Mouse (Mus musculus) adrenal gland, adult 18-20 months (tissue): Measurements from ENCODE around the gene Rab22a. TPM values are rescaled to one million over a fixed set of nuclear protein-coding genes. Genes with fewer than 3 reads are reported as not detected.
"Not testable (repeated sequence)": the region's sequence is repeated elsewhere in the genome, so short reads cannot be mapped to it uniquely, and the experiment has no call there.

ENCODE experiments used
- DNase-seq, 2 experiments: peaks; one replicate each; pipeline ENCODE4 v3.0.0; 2021 to 2022; ENCODE audit warnings: low spot score in 2 of 2
- total RNA-seq, 2 experiments: library from RNA; stranded (reverse); gene quantifications; 1 replicate in 1 of 2; 2 replicates in 1 of 2; pipeline ENCODE4 v1.2.3; 2021

The Rab22a gene
- total RNA-seq, 2 experiments from 2014 or later: 28.0 to 38.0 TPM

GRCm38 (mm10) chr2:173714620-173715218, 55.2 kb downstream of the Rab22a start:
- no peak for DNase-seq

GRCm38 (mm10) chr2:173716966-173717365, 57.4 kb downstream of the Rab22a start:
- no peak for DNase-seq

DNA sequence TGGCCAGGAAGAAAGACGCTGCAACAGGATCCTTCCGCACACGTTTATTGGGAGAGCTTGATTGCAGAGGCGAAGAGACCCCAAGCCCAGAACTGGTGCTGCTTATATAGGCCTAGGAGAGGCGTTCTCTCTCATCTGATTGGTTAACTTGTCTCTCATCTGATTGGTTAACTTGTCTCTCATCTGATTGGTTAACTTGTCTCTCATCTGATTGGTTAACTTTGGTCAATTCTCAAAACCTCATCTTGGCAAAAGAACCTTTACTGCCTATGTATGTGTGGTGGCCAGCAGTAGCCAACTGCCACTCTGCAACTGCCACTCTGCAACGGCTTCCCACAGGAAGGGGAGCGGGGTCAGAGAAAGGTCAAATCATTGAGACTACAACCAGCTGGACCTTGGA, 59.6 kb downstream of the Rab22a start, which contains the start of gene 1700010B08Rik:
TSS of gene 1700010B08Rik (plus strand) at position 301 of the 400 bp plus-strand sequence.
- DNase-seq: not testable (repeated sequence)

DNA sequence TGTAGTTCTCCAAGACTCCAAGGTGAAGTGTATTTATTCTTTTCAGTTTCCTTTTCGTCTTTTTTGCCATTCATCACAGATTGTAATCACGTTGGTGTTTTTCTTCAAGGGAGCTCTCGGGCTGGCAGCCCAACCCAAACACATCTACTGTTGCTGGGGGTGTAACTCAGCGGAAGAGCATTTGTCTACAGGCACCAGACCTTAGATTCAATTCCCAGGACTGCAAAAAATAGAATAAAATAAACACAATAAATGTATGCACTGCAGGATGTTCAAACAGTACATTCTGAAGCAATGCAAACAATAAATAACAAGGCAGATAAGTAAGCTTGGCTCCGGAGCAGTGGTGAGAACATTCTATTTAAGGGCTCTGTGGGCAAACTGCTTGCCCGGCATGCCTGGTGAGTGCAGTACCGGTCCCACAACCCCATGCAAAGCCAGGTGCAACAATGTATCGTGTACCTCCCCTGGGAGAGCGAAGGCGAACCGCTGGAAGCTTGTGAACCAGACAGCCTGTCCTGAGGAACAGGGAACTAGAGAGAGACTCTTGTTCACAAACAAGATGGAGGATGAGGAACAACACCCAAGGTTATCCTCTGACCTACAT, 62.8 kb downstream of the Rab22a start:
- no peak for DNase-seq

DNA sequence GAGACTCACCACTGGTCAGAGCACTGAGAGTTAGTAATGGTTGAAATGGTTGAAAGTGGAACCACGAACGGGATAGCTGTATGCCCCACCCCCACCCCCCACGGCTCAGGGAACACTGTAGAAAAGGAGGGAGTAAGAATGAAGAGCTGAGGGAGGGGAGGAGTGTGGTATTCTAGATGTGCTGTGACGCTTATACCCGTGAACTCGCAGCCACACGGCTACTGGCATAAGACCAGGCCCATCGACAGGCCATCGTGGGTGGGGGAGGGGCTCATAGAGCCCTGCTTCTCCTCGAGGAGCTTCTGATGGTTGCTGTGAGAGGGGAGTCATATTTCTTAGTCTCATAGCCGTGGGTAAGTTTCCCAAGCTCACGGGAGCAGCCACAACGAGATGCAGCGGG, 64.8 kb downstream of the Rab22a start:
- no peak for DNase-seq

DNA sequence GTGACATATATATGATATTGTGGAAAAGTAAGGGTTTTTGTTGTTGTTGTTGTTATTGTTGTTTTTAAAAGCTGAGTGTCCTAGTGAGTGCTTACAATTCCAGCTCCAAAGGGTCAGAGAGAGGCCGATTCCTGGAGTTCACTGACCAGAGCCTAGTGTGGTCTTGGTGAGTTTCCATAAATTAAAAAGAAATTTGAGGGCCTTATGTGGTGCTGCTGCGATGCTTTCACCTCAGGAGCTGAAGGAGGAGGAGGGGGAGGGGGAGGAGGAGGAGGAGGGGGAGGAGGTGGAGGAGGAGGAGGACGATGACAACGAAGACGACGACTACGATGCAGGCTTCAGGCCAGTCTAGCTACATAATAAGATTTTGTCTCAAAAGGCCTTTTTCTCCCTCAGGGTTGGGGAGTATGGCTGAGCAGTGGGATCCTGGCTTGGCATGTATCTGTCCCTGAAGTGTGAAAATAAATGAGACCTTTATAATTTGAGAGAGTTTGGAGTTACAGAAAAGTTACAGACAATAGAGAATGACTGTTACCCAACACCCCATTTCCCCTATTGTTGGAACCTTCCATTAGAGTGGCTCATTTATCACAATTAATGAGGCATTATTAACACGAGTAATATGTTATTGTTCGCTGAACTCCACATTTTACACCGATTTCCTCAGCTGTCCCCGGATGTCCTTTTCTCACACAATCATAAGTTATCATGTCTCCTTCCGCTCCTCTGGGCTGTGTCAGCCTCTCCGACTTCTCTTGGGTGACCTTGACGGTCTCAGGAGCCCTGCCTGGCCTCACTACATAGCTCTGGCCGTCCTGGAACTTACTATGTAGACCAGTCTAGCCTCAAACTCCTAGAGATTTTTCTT, 65.6 kb downstream of the Rab22a start:
- no peak for DNase-seq

- DNase-seq: no peak
Observed at GRCm38 (mm10) chr2:173725819-173726218, 66.3 kb downstream of the Rab22a start.

- DNase-seq: no peak
Observed at GRCm38 (mm10) chr2:173730444-173730966, 70.9 kb downstream of the Rab22a start.

- DNase-seq: no peak
Observed at GRCm38 (mm10) chr2:173734426-173734825, 74.9 kb downstream of the Rab22a start.

DNA sequence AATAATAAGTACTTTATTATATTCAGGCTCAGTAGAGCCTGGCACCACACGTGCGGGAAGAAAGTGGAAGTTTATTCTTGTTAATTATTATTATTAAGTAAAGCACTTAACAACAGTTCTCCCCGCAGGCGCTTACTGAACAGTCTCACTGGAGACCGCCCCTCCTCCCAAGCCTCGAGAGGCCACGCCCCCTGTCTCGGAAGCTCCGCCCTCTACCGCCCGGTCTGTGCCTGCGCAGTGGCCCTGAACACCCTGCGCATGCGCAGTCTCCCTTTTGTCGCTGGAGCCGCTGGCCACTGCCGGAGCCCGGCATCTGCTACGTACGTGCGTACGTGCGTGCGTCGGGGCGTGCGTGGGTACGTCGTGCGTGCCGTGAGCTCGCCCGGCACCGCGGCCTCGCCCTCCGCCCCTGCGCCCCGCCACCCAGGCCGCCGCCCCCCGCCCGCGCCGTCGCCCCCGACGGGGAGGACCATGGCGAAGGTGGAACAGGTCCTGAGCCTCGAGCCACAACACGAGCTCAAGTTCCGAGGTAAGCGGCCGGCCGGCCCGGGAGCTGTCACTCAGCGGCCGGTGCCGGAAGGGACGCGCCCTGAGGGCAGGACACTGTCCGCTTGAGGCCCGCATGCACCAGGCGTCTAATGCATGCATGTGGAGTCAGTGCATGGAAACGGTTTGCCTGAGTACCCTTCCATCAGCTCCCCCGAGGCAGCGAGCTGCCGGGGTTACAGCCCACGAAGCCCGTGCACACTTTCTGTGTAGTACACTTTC, 77.8 kb downstream of the Rab22a start, which contains the start of gene Vapb:
TSS of gene Vapb (plus strand) at position 290 of the 768 bp plus-strand sequence.
- DNase-seq: peak; percentile 100

- no peak for DNase-seq
Observed at GRCm38 (mm10) chr2:173738232-173738631, 78.7 kb downstream of the Rab22a start.

- DNase-seq: no peak
Observed at GRCm38 (mm10) chr2:173739107-173739506, 79.5 kb downstream of the Rab22a start.

- DNase-seq: no peak
Observed at GRCm38 (mm10) chr2:173742090-173742489, 82.5 kb downstream of the Rab22a start.

- DNase-seq: no peak
Observed at GRCm38 (mm10) chr2:173742744-173743143, 83.2 kb downstream of the Rab22a start.

- no peak for DNase-seq
Observed at GRCm38 (mm10) chr2:173744070-173744815, 84.7 kb downstream of the Rab22a start.

DNA sequence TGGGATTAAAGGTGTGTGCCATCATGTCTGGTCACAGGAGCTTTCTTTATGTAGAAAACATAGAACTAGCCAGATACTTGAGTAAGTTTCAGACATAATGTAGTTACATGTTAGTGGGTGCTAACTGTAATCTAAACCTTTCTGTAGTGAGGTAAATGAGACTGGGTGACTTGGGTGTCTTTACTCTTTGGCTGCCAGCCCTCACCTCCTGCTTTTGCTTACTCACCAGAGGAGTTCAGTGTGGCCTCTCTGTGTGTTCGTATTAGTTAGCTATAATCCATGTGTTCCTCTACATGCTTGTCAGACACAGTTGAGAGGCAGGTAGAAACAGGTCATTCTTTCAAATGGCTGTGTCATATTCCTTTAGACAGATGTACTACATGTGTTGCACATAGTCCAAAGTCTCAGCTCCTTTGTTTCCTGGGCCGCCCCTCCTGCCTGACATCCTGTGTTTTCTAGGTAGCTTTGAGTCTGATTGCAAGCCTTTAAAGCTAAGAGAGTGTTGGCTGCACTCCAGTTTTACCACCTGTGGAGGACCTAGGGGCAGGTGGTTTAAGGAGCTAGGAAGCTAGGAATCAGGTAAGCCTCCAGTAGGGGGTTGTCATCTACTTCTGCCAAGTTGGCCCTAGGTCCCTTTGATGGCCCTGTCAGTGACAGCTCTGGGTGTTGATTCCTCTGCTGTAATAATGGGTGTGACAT, 89.5 kb downstream of the Rab22a start:
- DNase-seq: no peak

GRCm38 (mm10) chr2:173755433-173756144, 96.0 kb downstream of the Rab22a start:
- no peak for DNase-seq
